Mouse (Mus musculus) CH12.LX (cell line): ENCODE results near the gene Zbtb37. TPM values are rescaled to one million over a fixed set of nuclear protein-coding genes. Genes with fewer than 3 reads are reported as not detected.

ENCODE experiments used
- DNase-seq: peaks from one replicate; pipeline ENCODE4 v3.0.0-alpha.2; 2013; ENCODE audit errors: extremely low read depth
- H3K27ac ChIP-seq: 2 replicates; pipeline ENCODE4 v1.5.1; 2012; ENCODE audit warnings: low read depth, mild to moderate bottlenecking, control low read depth, moderate library complexity; ENCODE audit not compliant: insufficient read depth
- H3K27me3 ChIP-seq: replicated peaks from 2 replicates; pipeline ENCODE3; 2012; ENCODE audit warnings: inconsistent platforms
- H3K36me3 ChIP-seq, 2 experiments: replicated peaks in 1 of 2; 2 replicates each; pipeline versions ENCODE3 to v1.6.1; 2012; ENCODE audit warnings: inconsistent platforms in 1 of 2, low read length in 1 of 2, mild to moderate bottlenecking in 1 of 2, mixed read lengths in 1 of 2, moderate library complexity in 1 of 2; ENCODE audit not compliant: control insufficient read depth in 1 of 2, insufficient read depth in 1 of 2
- H3K4me1 ChIP-seq, 2 experiments: 2 replicates each; pipeline ENCODE4 v1.6.1; 2012; ENCODE audit warnings: inconsistent platforms in 1 of 2, moderate library complexity in 1 of 2; ENCODE audit not compliant: insufficient read depth in 2 of 2, control insufficient read depth in 1 of 2
- H3K4me2 ChIP-seq: 2 replicates; pipeline ENCODE4 v1.6.1; 2012; ENCODE audit warnings: low read depth, mild to moderate bottlenecking, control low read depth; ENCODE audit not compliant: poor library complexity, insufficient read depth, severe bottlenecking
- H3K4me3 ChIP-seq, 3 experiments: fragments of 150-350 bp in 1 of 3; sonication (generic) in 1 of 3; replicated peaks in 1 of 3; 2 replicates each; pipeline versions ENCODE3 to v1.5.1; 2011 to 2012; ENCODE audit warnings: low read depth in 2 of 3, low read length in 2 of 3, mild to moderate bottlenecking in 2 of 3, moderate library complexity in 2 of 3, control low read depth in 1 of 3, improper control_type of control experiment in 1 of 3, inconsistent platforms in 1 of 3, mixed read lengths in 1 of 3; ENCODE audit not compliant: poor library complexity in 1 of 3
- H3K79me2 ChIP-seq: replicated peaks from 2 replicates; pipeline ENCODE4 v1.6.1; 2012; ENCODE audit warnings: mild to moderate bottlenecking, moderate library complexity; ENCODE audit not compliant: control insufficient read depth, poor library complexity, insufficient read depth, severe bottlenecking; ENCODE audit errors: extremely low read depth
- H3K9ac ChIP-seq: 2 replicates; pipeline ENCODE4 v1.6.1; 2012; ENCODE audit warnings: low read depth, mild to moderate bottlenecking, control low read depth, moderate library complexity; ENCODE audit not compliant: insufficient read depth
- H3K9me3 ChIP-seq: replicated peaks from 2 replicates; pipeline ENCODE3; 2012; ENCODE audit warnings: low read length, inconsistent platforms, mixed read lengths
- BHLHE40 ChIP-seq: IDR thresholded peaks from 2 replicates; pipeline ENCODE4 v1.6.1; 2011; ENCODE audit warnings: mild to moderate bottlenecking, low read depth, low read length, improper control_type of control experiment
- CHD1 ChIP-seq: IDR thresholded peaks from 2 replicates; pipeline ENCODE4 v1.6.1; 2012; ENCODE audit warnings: low read depth, low read length, improper control_type of control experiment, inconsistent platforms
- E2F4 ChIP-seq: IDR thresholded peaks from 2 replicates; pipeline ENCODE4 v1.6.1; 2011; ENCODE audit warnings: low read depth, low read length, improper control_type of control experiment; ENCODE audit not compliant: insufficient replicate concordance
- ELF1 ChIP-seq: IDR thresholded peaks from 2 replicates; pipeline ENCODE4 v1.6.1; 2014; ENCODE audit warnings: low read depth, mild to moderate bottlenecking, inconsistent platforms, low read length, improper control_type of control experiment
- ETS1 ChIP-seq: conservative IDR thresholded peaks from 2 replicates; pipeline ENCODE4 v1.6.1; 2012; ENCODE audit warnings: low read depth, mild to moderate bottlenecking, inconsistent platforms, low read length, improper control_type of control experiment, moderate library complexity
- HCFC1 ChIP-seq: IDR thresholded peaks from 2 replicates; pipeline ENCODE4 v1.6.1; 2012; ENCODE audit warnings: low read depth, mild to moderate bottlenecking, inconsistent platforms, low read length, improper control_type of control experiment
- IRF4 ChIP-seq: IDR thresholded peaks from 2 replicates; pipeline ENCODE4 v1.6.1; 2014; ENCODE audit warnings: low read depth, mild to moderate bottlenecking, inconsistent platforms, low read length, improper control_type of control experiment
- KAT2A ChIP-seq: IDR thresholded peaks from 2 replicates; pipeline ENCODE4 v1.6.1; 2012; ENCODE audit warnings: low read length, improper control_type of control experiment, inconsistent platforms; ENCODE audit not compliant: insufficient replicate concordance
- MAFK ChIP-seq: IDR thresholded peaks from 2 replicates; pipeline ENCODE4 v1.6.1; 2011; ENCODE audit warnings: low read length, improper control_type of control experiment; ENCODE audit not compliant: insufficient replicate concordance
- MAX ChIP-seq: IDR thresholded peaks from 2 replicates; pipeline ENCODE4 v1.6.1; 2011; ENCODE audit warnings: low read length, improper control_type of control experiment
- MAZ ChIP-seq: IDR thresholded peaks from 2 replicates; pipeline ENCODE4 v1.6.1; 2012; ENCODE audit warnings: low read depth, mild to moderate bottlenecking, inconsistent platforms, low read length, improper control_type of control experiment, moderate library complexity
- MEF2A ChIP-seq: IDR thresholded peaks from 2 replicates; pipeline ENCODE4 v1.6.1; 2014; ENCODE audit warnings: low read depth, mild to moderate bottlenecking, inconsistent platforms, low read length, improper control_type of control experiment, borderline replicate concordance
- MXI1 ChIP-seq: IDR thresholded peaks from 2 replicates; pipeline ENCODE4 v1.6.1; 2011; ENCODE audit warnings: mild to moderate bottlenecking, low read depth, low read length, improper control_type of control experiment
- NELFE ChIP-seq: IDR thresholded peaks from 2 replicates; pipeline ENCODE4 v1.6.1; 2011; ENCODE audit warnings: low read depth, low read length, improper control_type of control experiment
- POLR2A ChIP-seq: IDR thresholded peaks from 2 replicates; pipeline ENCODE4 v1.6.1; 2011; ENCODE audit warnings: low read depth, mild to moderate bottlenecking, improper control_type of control experiment, low read length
- POLR2AphosphoS2 ChIP-seq: IDR thresholded peaks from 2 replicates; pipeline ENCODE4 v1.6.1; 2011; ENCODE audit warnings: low read depth, low read length, improper control_type of control experiment
- RCOR1 ChIP-seq: conservative IDR thresholded peaks from 2 replicates; pipeline ENCODE4 v1.6.1; 2012; ENCODE audit warnings: low read depth, mild to moderate bottlenecking, inconsistent platforms, low read length, improper control_type of control experiment
- SIN3A ChIP-seq: IDR thresholded peaks from 2 replicates; pipeline ENCODE4 v1.6.1; 2012; ENCODE audit warnings: low read length, improper control_type of control experiment, inconsistent platforms
- SMC3 ChIP-seq: IDR thresholded peaks from 2 replicates; pipeline ENCODE4 v1.6.1; 2011; ENCODE audit warnings: low read depth, low read length, improper control_type of control experiment
- TBP ChIP-seq: conservative IDR thresholded peaks from 2 replicates; pipeline ENCODE4 v1.6.1; 2011; ENCODE audit warnings: low read depth, low read length, improper control_type of control experiment
- USF1 ChIP-seq: IDR thresholded peaks from 2 replicates; pipeline ENCODE4 v1.6.1; 2014; ENCODE audit warnings: low read depth, mild to moderate bottlenecking, inconsistent platforms, low read length, improper control_type of control experiment
- ZC3H11A ChIP-seq: IDR thresholded peaks from 2 replicates; pipeline ENCODE4 v1.6.1; 2012; ENCODE audit warnings: low read depth, mild to moderate bottlenecking, inconsistent platforms, low read length, improper control_type of control experiment
- ZKSCAN1 ChIP-seq: IDR thresholded peaks from 2 replicates; pipeline ENCODE4 v1.6.1; 2012; ENCODE audit warnings: low read depth, inconsistent platforms, low read length, improper control_type of control experiment, borderline replicate concordance
- ZNF384 ChIP-seq: IDR thresholded peaks from 2 replicates; pipeline ENCODE4 v1.6.1; 2012; ENCODE audit warnings: low read depth, low read length, improper control_type of control experiment, inconsistent platforms
- dilution Hi-C: fragments of 300-500 bp; cut with MboI; formaldehyde crosslinking; loops from 2 replicates; pipeline ENCODE4 v1.14.3; 2020; ENCODE audit warnings: low sequenced_read_pairs; ENCODE audit not compliant: extremely low pct_unique_long_range_greater_than_20kb, extremely low pct_ligation_motif_present
- in situ Hi-C: fragments of 300-500 bp; cut with MboI; formaldehyde crosslinking; loops from 3 replicates; pipeline ENCODE4 v1.14.3; 2019; ENCODE audit warnings: low sequenced_read_pairs, low pct_ligation_motif_present, low pct_unique_long_range_greater_than_20kb, mixed read lengths
- polyA plus RNA-seq: library from polyadenylated mRNA; unstranded; fragments of >175 nt; gene quantifications from 2 replicates; pipeline ENCODE4 v1.2.1, GENCODE M21; 2012; ENCODE audit warnings: low read depth; ENCODE audit not compliant: insufficient read length
- total RNA-seq, 2 experiments: library from RNA; depleted of rRNA; stranded (reverse); fragments of 300-350 nt in 1 of 2; fragments of >200 nt in 1 of 2; gene quantifications; 2 replicates each; pipeline ENCODE4 v1.2.3; 2012 to 2014

Zbtb37 gene
- total and polyA plus RNA-seq, 3 experiments, result 4.5 to 4.8 (median 4.7) TPM

DNA sequence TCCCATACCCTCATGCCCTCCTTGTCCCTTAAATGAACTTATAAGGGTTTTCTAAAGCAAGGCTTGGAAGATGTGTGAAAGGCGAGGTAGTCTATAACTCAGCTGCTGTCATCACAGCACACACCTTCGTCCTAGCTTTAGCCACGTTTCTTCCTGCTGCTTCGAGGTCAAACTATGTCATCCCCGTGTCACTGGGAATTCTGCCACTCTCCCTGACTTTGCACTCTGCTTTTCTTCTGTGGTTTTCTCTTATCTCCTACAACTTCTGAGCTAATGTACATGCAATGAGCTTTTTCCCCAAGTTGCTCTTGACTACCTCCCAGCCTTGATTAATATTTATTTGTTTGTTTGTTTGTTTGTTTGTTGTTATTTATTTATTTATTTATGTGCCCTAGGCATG is 54.6 kb downstream of the Zbtb37 start:
- no peak for DNase-seq
- Histone ChIP-seq H3K9me3 (no peaks in the 10 kb centered on the region), H3K36me3 (peaks cover 6% of the 10 kb centered on the region in 2 experiments), H3K9ac (no peak overlapping the region), H3K27me3 (no peaks in the 10 kb centered on the region), H3K4me1 (peaks cover 15 to 34% of the 10 kb centered on the region in 2 experiments), H3K4me3 (no peak overlapping the region), H3K4me2 (no peak overlapping the region), H3K79me2 (peaks cover 3% of the 10 kb centered on the region; the same call in 1 of the 2 replicates), H3K27ac (no peak overlapping the region)
- dilution Hi-C loops (no loop called here), in situ Hi-C loops (no loop called here)
- TF ChIP-seq ZNF384 (no peak), POLR2AphosphoS2 (no peak), MAFK (no peak), MXI1 (no peak), E2F4 (no peak), TBP (no peak), MAZ (no peak), KAT2A (no peak), POLR2A (no peak), NELFE (no peak), SMC3 (no peak), CHD1 (no peak), RCOR1 (no peak), BHLHE40 (no peak), ELF1 (no peak)

DNA sequence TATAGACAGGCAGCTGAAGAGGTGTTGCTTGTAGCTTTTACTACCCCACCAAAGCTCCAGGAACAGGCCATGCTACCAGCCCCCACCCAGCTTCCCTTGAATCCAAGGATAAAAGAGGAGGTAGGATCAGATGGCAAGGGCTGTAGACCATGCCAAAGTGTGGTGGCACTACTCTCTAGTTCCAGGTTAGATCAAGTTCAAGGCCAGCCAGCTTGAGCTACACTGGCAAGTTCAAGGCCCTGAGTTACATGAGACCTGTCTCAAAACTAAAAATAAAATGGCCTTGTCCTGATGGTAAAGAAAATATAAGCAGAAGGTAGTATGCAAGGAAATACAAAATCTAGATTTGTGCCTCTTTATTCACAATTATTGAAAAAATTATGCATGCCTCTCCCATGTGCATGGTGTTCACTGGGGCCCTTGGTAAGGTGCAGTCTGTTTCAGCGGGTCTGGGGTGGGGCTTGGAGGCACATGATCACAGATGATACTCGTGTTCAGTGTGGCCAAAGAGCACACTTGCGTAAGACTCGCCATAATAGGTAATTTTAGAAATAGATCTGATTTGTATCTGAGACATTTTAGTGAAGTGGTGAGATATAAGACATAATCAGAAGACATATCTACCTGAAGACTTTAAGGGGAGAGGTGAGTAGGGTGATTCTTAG is 56.4 kb downstream of the Zbtb37 start, which contains the start of gene Serpinc1:
Gene Serpinc1 (plus strand): TSS at position 515 of the 665 bp plus-strand sequence.
- dilution Hi-C loops (no loop called here), in situ Hi-C loops (no loop called here)

More for the DNA sequence above, 56.4 kb downstream of the Zbtb37 start, which contains the start of gene Serpinc1:
- peaks cover 6 to 29% of the 10 kb centered on the region in 2 experiments for H3K4me1 ChIP-seq
- no peak for TF ChIP-seq SIN3A
- TF ChIP-seq ETS1, result no peak
- no peak for TF ChIP-seq MAZ
- TF ChIP-seq MEF2A, result no peak
- TF ChIP-seq HCFC1, result no peak
- no peak for TF ChIP-seq USF1
- TF ChIP-seq IRF4, result no peak
- no peak for TF ChIP-seq ZNF384
- no peak for TF ChIP-seq RCOR1
- no peak for TF ChIP-seq BHLHE40
- TF ChIP-seq TBP, result no peak
- TF ChIP-seq MXI1, result no peak
- no peak for TF ChIP-seq KAT2A
- TF ChIP-seq ZC3H11A, result no peak
- TF ChIP-seq ZKSCAN1, result no peak
- no peak for TF ChIP-seq MAX
- no peak for DNase-seq
- no peak within 1 kb of the TSS for H3K9ac ChIP-seq
- no peak within 1 kb of the TSS for H3K4me3 ChIP-seq
- H3K4me2 ChIP-seq, result no peak within 1 kb of the TSS
- no peaks in the 10 kb centered on the region for H3K27me3 ChIP-seq
- H3K9me3 ChIP-seq, result no peaks in the 10 kb centered on the region
- no peaks in the 10 kb centered on the region for H3K79me2 ChIP-seq
- peaks cover 6 to 8% of the 10 kb centered on the region in 2 experiments for H3K36me3 ChIP-seq
- no peak within 1 kb of the TSS for H3K27ac ChIP-seq
